Mouse (Mus musculus) testis, adult 2 months (tissue): ENCODE measurements around the gene Samd4b. TPM values are rescaled to one million over a fixed set of nuclear protein-coding genes. Genes with fewer than 3 reads are reported as not detected.

Source experiments
- H3K27ac ChIP-seq: fragments of 200-500 bp; 2 replicates; pipeline ENCODE4 v1.5.1; 2012; ENCODE audit warnings: low read depth, low read length; ENCODE audit not compliant: control insufficient read depth, insufficient read depth
- H3K27me3 ChIP-seq: fragments of 200-500 bp; 2 replicates; pipeline ENCODE4 v1.6.1; 2012; ENCODE audit warnings: mild to moderate bottlenecking, low read length, moderate library complexity; ENCODE audit not compliant: control insufficient read depth, insufficient read depth
- H3K36me3 ChIP-seq: fragments of 200-500 bp; 2 replicates; pipeline ENCODE4 v1.6.1; 2012; ENCODE audit warnings: mild to moderate bottlenecking, low read length; ENCODE audit not compliant: control insufficient read depth, insufficient read depth
- H3K4me1 ChIP-seq: fragments of 200-500 bp; 2 replicates; pipeline ENCODE4 v1.6.1; 2012; ENCODE audit warnings: low read length; ENCODE audit not compliant: control insufficient read depth, insufficient read depth
- H3K4me3 ChIP-seq: fragments of 200-500 bp; 2 replicates; pipeline ENCODE4 v1.5.1; 2012; ENCODE audit warnings: low read depth, mild to moderate bottlenecking, low read length, moderate library complexity, mixed read lengths; ENCODE audit not compliant: control insufficient read depth
- CTCF ChIP-seq: fragments of 200-500 bp; IDR thresholded peaks from 2 replicates; pipeline ENCODE4 v1.5.1; 2012; ENCODE audit warnings: low read depth, mild to moderate bottlenecking, inconsistent platforms, low read length, moderate library complexity; ENCODE audit not compliant: control insufficient read depth, insufficient read depth, insufficient replicate concordance
- POLR2A ChIP-seq: fragments of 200-500 bp; IDR thresholded peaks from 2 replicates; pipeline ENCODE4 v1.6.1; 2012; ENCODE audit warnings: low read depth, mild to moderate bottlenecking, inconsistent platforms, low read length, moderate library complexity; ENCODE audit not compliant: control insufficient read depth
- polyA plus RNA-seq: library from polyadenylated mRNA; depleted of rRNA; stranded (reverse); fragments of >200 nt; gene quantifications from 2 replicates; pipeline ENCODE4 v1.2.3, GENCODE M21; 2012

Gene Samd4b
- polyA plus RNA-seq, 1 experiment = 234 TPM

DNA sequence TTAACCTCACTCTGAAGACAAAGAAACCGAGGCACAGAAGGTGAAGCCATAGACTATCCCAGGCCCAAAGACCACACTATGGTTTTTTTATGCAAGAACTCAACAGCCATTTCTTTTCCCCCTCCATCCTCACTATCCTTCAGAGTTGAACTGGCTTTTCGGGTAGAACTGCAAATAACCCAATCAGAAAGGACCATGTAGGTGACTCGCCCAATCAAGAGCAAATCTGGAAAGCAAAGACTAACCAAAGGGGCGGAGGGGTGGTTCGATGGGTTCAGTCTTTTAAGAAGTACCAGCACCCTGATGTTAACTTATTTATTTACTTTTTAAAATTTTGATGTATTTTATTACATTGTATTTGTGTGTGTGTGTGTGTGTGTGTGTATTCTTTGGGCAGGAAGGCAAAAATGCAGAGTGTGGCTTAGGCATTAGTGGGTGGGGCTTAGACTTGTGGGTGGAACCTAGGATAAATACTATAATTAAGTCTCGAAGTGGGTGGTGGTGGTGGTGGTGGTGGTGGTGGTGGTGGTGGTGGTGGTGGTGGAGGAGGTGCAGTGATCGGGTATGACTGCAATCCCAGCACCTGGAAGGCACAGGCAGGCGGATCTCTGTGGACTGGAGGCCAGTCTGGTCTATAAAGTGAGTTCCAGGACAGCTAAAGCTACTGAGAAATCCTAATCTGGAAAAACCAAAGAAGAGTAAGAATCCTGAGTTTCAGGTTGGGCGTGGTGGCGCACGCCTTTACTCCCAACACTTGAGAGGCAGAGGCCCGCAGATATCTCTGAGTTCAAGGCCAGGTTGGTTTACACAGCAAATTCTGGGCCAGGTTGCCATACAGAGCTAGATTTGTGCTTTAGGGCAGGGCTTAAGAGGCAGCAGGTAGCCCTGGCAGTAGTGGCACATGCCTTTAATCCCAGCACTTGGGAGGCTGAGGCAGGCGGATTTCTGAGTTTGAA is 149.8 kb downstream of the Samd4b start:
- no peak for TF ChIP-seq CTCF
- TF ChIP-seq POLR2A = no peak
- no peak overlapping the region for H3K27ac ChIP-seq
- peaks cover 12% of the 10 kb centered on the region for H3K4me1 ChIP-seq
- H3K27me3 ChIP-seq = no peaks in the 10 kb centered on the region
- H3K4me3 ChIP-seq = no peak overlapping the region
- no peaks in the 10 kb centered on the region for H3K36me3 ChIP-seq

DNA sequence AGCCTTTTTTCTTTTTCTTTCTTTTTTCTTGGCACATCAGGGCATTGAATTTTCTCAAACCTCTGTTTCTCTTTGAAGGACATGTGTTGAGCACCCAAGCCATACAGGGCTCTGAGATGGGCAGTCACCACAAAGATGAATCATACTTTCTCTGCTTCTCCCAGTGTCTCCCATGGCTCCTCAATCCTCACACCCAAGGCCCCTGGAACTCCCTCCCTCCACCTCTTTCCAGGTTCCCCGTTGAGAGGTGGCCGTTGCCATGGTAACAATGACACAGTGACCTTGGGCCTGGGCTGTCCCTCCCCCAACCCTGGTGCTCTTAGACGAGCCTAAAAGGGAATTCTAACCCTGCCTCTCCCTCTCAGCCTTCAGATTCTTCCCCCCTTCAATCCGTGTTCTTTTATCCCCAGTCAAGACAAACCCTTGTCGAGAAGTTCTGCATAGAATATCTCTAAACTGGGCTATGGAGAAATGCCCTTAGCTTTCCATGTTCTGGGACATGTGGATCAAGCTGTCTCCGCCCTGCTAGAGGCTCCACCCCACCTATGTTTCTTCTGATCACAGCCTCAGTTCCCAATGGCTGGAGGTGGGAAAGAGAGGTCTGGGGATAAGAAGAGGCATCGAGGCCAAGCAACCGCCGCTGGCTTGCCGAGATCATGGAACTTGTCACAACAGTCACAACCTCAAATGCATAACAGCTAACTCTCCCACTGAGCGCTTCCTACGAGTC is 150.7 kb downstream of the Samd4b start:
- Histone ChIP-seq H3K36me3 (no peaks in the 10 kb centered on the region), H3K4me1 (peaks cover 9% of the 10 kb centered on the region), H3K27me3 (no peaks in the 10 kb centered on the region), H3K4me3 (no peak overlapping the region), H3K27ac (no peak overlapping the region)
- TF ChIP-seq POLR2A = no peak
- no peak for TF ChIP-seq CTCF

GRCm38 (mm10) chr7:28446446-28446845 is 151.5 kb downstream of the Samd4b start:
- no peaks in the 10 kb centered on the region for H3K36me3 ChIP-seq
- H3K4me1 ChIP-seq = peaks cover 9% of the 10 kb centered on the region
- no peak overlapping the region for H3K4me3 ChIP-seq
- TF ChIP-seq CTCF (peak; percentile 87), POLR2A (no peak)
- no peak overlapping the region for H3K27ac ChIP-seq
- H3K27me3 ChIP-seq = no peaks in the 10 kb centered on the region

DNA sequence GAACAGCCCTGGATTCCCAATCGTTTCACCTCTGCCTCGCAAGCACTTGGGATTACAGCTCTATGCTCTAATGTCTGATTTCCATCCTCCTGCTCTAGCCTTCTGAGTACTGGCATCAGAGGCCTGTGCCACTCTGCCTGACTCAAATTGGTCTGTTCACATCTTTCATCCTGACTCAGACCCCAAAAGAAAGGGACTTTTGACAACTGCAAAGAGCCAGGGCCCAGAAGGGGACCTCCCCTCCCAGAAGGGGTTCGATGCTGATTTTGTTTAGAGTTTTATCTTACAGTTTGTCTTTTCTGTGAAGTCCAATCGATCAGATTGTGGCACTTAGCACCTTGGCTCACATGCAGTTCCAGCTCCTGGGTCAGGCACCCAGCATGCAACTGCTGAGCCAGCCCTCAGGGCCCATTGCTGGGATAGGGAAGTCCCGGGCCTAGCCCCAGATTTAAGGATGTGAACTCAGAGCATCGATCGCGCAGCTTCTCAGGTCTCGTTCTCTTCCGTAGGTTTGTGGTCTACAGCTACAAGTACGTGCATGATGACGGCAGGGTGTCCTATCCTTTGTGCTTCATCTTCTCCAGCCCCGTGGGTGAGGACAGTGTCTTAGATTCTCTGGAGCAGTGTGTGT is 153.5 kb downstream of the Samd4b start:
- no peak overlapping the region for H3K27ac ChIP-seq
- H3K4me3 ChIP-seq = no peak overlapping the region
- H3K4me1 ChIP-seq = peaks cover 9% of the 10 kb centered on the region
- no peaks in the 10 kb centered on the region for H3K27me3 ChIP-seq
- H3K36me3 ChIP-seq = no peaks in the 10 kb centered on the region
- TF ChIP-seq CTCF = no peak
- no peak for TF ChIP-seq POLR2A

GRCm38 (mm10) chr7:28442688-28443087 is 155.3 kb downstream of the Samd4b start:
- Histone ChIP-seq H3K27ac (no peak overlapping the region), H3K27me3 (no peaks in the 10 kb centered on the region), H3K4me3 (no peak overlapping the region), H3K4me1 (peaks cover 12% of the 10 kb centered on the region), H3K36me3 (no peaks in the 10 kb centered on the region)
- TF ChIP-seq POLR2A (no peak), CTCF (no peak)

GRCm38 (mm10) chr7:28441776-28442485 is 156.0 kb downstream of the Samd4b start:
- H3K27ac ChIP-seq = no peak overlapping the region
- TF ChIP-seq POLR2A = no peak
- TF ChIP-seq CTCF = no peak
- no peaks in the 10 kb centered on the region for H3K27me3 ChIP-seq

DNA sequence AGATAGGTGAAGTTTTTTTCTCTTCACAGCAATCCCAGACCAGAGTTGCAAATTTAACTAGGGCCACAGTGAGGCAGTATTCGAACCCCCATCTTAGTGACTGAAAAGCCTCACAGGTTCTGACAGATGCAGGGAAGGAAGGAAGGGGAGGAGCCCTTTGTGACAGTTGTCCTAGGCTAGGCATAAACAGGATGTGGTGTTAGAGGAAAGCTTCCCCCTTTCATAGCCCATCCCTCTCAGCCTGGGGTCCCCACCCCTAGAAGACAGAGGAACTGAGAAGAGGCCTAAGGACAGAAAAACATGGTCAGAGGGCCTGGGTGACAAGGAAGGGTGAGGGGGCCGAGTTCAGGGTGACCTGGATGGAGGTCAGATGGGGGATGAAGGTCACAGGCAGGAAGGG is 157.2 kb downstream of the Samd4b start:
- TF ChIP-seq CTCF (no peak), POLR2A (no peak)
- H3K4me1 ChIP-seq = peaks cover 7% of the 10 kb centered on the region
- peak overlapping the region; percentile 10; the same call in 1 of the 2 replicates for H3K4me3 ChIP-seq
- peak overlapping the region; percentile 51 for H3K27ac ChIP-seq
- H3K36me3 ChIP-seq = no peaks in the 10 kb centered on the region
- H3K27me3 ChIP-seq = no peaks in the 10 kb centered on the region

More at GRCm38 (mm10) chr7:28441776-28442485, 156.0 kb downstream of the Samd4b start:
- H3K4me1 ChIP-seq = peaks cover 9% of the 10 kb centered on the region
- no peak overlapping the region; the same call in 1 of the 2 replicates for H3K4me3 ChIP-seq
- H3K36me3 ChIP-seq = no peaks in the 10 kb centered on the region
